Mouse (Mus musculus) hematopoietic stem cell, adult 5-6 weeks (primary cell): Measurements from ENCODE around the gene Ppme1. TPM values are rescaled to one million over a fixed set of nuclear protein-coding genes. Genes with fewer than 3 reads are reported as not detected.

ENCODE experiments used
- ATAC-seq, 2 experiments: fragments of 125-278 bp in 1 of 2; replicated peaks in 1 of 2; 2 replicates each; pipeline ENCODE4 v1.8.0; 2016 to 2017; ENCODE audit warnings: inconsistent platforms in 2 of 2, mild to moderate bottlenecking in 2 of 2, moderate number of reproducible peaks in 2 of 2, low read depth in 1 of 2, moderate TSS enrichment in 1 of 2; ENCODE audit not compliant: low FRiP score in 2 of 2, poor library complexity in 2 of 2, severe bottlenecking in 2 of 2, insufficient read depth in 1 of 2, low TSS enrichment in 1 of 2
- total RNA-seq: library from RNA; stranded (forward); fragments of 172-1452, 232-1000 nt; gene quantifications from 2 replicates; pipeline ENCODE4 v1.2.3, GENCODE M21; 2017

Gene Ppme1
- total RNA-seq, 1 experiment from 2014 or later, result 65.2 TPM

DNA sequence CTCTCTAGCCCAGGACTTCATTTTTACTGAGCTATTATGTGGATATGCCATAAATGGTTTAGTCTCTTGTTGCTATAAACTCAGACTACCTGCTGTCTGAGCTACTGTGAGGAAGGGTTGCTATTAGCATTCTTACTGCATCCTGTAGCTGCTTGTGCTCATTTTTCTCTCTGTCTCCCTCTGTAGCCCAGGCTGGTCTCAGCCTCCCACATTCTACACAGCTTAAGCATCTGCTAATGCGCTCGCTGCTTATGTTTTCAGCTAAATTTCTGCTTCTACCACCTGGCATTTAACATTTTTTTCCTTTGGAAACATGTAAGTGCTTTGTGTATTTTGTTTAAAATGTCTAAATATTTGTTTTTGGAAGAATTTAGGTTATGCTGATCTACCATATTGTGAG is 76.4 kb downstream of the Ppme1 start:
- no peak for ATAC-seq

GRCm38 (mm10) chr7:100293546-100293945 is 78.6 kb downstream of the Ppme1 start:
- no peak for ATAC-seq

GRCm38 (mm10) chr7:100288622-100289021 is 83.5 kb downstream of the Ppme1 start:
- no peak for ATAC-seq

DNA sequence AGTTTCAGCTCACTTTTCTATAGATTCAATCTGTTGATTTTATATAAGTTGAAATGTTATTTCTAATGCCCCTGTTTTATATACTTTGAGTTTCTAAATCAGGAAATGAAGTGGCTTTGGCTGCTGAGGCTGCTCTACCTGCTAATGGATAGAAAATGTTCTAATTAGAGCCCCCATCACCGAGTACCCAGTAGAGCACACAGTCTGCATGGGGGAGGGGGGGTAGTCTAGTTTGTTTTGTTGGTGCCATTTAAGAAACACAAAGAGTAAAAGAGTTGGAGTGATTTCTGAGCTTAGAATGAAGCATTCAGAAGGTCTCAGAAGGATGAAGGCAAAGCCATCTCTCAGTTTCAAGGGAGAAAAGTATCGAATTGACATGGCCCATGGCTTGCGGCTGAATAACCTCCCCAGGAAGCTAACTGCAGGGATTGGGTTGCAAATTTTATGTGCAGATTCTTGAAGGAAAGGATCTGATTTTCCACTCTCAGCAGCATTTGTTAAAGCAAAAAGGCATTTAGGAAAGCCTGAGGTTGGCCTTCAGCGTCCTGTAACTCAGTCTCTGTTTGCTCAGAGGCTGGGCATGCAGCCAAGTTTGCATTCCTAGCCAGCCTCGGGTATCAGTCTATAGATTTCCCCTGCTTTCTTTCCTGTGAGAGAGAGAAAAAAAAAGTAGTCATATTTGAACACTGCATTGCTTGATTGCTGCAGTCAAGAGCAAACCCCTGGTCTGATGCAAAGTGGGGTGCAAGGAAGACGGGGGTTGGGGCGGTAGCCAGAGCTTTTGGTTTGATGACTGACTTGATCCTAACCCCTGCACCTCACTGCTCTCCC is 84.1 kb downstream of the Ppme1 start:
- no peak for ATAC-seq

- ATAC-seq, result no peak
Observed at GRCm38 (mm10) chr7:100285383-100285782, 86.7 kb downstream of the Ppme1 start, which contains the start of gene P4ha3. Gene P4ha3 (plus strand): TSS chr7:100285520.

DNA sequence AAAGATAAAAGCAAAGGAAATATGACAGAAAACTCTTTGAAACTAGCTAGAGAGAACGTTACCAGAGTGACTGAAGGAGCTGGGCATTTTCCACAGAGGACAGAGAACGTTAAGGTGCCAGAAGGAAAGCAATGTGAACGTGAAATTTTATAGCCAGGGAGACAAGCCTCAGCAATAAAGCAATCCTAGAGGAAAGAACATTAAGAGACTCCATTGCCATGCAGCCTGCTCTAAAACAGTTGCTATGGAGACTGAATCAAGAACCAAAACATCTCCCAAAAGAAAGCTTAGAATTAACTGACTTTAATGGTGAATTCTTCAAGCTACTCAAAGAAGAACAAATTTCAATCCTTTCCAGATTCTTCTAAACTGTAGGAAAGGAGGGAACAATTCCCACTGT is 88.8 kb downstream of the Ppme1 start:
- ATAC-seq, result no peak

DNA sequence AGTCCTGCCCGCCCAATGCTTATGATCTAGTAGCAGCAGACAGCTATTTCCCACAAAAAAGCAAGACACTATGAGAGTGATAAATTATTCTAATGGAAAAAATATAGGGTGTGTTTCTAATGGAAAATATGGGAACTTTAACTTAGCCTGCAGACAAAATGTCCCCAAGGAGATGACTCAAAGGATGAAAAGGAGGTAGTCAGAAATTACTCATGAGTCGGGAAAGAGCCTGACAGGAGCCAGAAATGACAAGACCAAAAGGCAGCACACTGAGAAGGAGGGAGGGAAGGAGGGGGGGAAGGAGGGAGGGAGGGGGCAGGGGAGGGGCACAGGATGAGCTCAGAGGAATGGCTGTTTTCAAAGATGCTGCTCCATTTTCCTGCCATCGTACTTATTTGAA is 90.5 kb downstream of the Ppme1 start:
- no peak for ATAC-seq

DNA sequence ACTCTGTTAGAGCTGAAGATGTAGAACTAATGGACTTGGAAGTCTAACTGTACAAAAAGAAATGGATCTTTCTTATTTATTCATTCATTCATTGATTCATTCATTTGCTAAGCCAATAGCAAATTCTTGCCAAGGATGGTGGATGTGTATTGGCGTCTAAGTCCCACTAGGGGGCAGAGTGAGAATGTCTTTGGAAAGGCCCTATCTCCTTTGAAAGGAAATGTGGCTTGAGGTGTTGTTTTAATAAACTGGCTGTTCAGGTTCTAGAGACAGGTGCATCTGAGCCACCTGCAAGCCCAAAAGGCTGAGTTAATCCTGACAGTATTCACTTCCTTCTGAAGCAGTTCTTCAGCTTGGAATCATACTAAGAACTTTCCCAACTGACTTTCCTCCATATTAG is 92.3 kb downstream of the Ppme1 start:
- peak; percentile 42 to 53; a peak in 2 of 4 replicates for ATAC-seq

Other genes starting within 250 kb of the Ppme1 start
- gene Lipt2, start 213.0 kb downstream of the Ppme1 start, total RNA-seq, result 14.0 and 15.7 TPM in 2 replicates
- gene Kcne3, start 195.8 kb downstream of the Ppme1 start, total RNA-seq, result 0.55 and 3.7 TPM in 2 replicates
- gene Pgm2l1, start 144.9 kb downstream of the Ppme1 start, total RNA-seq, result 22.4 and 29.2 TPM in 2 replicates
- gene P4ha3, start 86.8 kb downstream of the Ppme1 start, total RNA-seq, result not detected in 2 replicates
- 35.1 and 36.7 TPM in 2 replicates for gene C2cd3, start 74 bp downstream of the Ppme1 start, total RNA-seq
- gene Ucp3, start 100.7 kb upstream of the Ppme1 start, total RNA-seq, result not detected in 2 replicates
- gene Ucp2, start 121.0 kb upstream of the Ppme1 start, total RNA-seq, result 97.0 and 115 TPM in 2 replicates
- 0.25 and 0.38 TPM in 2 replicates for gene Dnajb13, start 142.7 kb upstream of the Ppme1 start, total RNA-seq
- gene Coa4, start 164.8 kb upstream of the Ppme1 start, total RNA-seq, result 7.8 and 12.1 TPM in 2 replicates
- 55.2 and 67.8 TPM in 2 replicates for gene Rab6a, start 235.1 kb upstream of the Ppme1 start, total RNA-seq
- gene Mrpl48, start 236.0 kb upstream of the Ppme1 start, total RNA-seq, result 90.1 and 90.3 TPM in 2 replicates